Mouse (Mus musculus) kidney, postnatal 4 days (tissue): ENCODE measurements around the gene Ubac1.

Experiments
- DNase-seq, 2 experiments: peaks; one replicate each; pipeline ENCODE4 v3.0.0; 2021; ENCODE audit warnings: mixed read lengths in 2 of 2

Ubac1 gene

DNA sequence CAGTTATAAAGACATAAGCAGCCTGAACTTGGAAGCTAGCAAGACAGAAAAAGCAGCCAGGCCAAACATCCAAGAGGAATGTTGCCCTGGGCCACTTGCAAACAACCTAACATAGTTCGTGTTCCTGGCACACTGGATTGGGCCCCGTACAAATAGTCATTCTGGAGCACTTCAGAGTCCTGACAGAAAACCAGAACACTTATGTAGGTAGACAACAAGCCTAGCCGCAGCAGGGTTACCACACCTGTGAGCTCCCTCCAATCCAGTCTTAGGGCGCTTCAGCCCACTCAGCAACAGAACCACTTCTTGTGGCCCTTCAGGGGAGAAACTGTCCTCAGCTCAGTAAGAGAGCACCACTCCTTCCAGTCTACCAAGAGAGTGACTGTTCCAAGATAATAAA is 52.2 kb downstream of the Ubac1 start:
- no peak for DNase-seq

GRCm38 (mm10) chr2:25949291-25949690 is 72.3 kb downstream of the Ubac1 start:
- no peak for DNase-seq
